Mouse (Mus musculus): ENCODE results near the gene Ntf3. TPM values are rescaled to one million over a fixed set of nuclear protein-coding genes. Genes with fewer than 3 reads are reported as not detected.

Ntf3 gene
- polyA plus RNA-seq, 1 experiment from 2014 or later: 4.7 TPM

- ATAC-seq: no peak
Measured at GRCm38 (mm10) chr6:126057706-126058105, 109.0 kb downstream of the Ntf3 start.

GRCm38 (mm10) chr6:126053136-126053535 lies 113.6 kb downstream of the Ntf3 start:
- Histone ChIP-seq H3K27me3 (replicated peaks; ENCODE audit: control insufficient read depth, insufficient read depth, low read length) (no peaks in the 10 kb centered on the region), H3K4me2 (ENCODE audit: low read length) (no peak overlapping the region), H3K36me3 (ENCODE audit: control insufficient read depth, insufficient read depth) (no peaks in the 10 kb centered on the region), H3K9me3 (ENCODE audit: control insufficient read depth, low read length) (no peaks in the 10 kb centered on the region), H3K4me1 (replicated peaks; ENCODE audit: control insufficient read depth, insufficient read depth, low read length) (no peaks in the 10 kb centered on the region), H3K9ac (replicated peaks; ENCODE audit: low read depth, low read length) (no peak overlapping the region), H3K4me3 (replicated peaks; ENCODE audit: low read length) (no peak overlapping the region), H3K27ac (ENCODE audit: low read length) (no peak overlapping the region)
- ATAC-seq: no peak
- WGBS: 90% methylated on average over 5 of the region's 5 CpGs

More at GRCm38 (mm10) chr6:126057706-126058105, 109.0 kb downstream of the Ntf3 start:
- Histone ChIP-seq H3K4me1 (replicated peaks; ENCODE audit: control insufficient read depth, insufficient read depth, low read length) (no peaks in the 10 kb centered on the region), H3K36me3 (ENCODE audit: control insufficient read depth, insufficient read depth) (no peaks in the 10 kb centered on the region), H3K27me3 (replicated peaks; ENCODE audit: control insufficient read depth, insufficient read depth, low read length) (no peaks in the 10 kb centered on the region), H3K4me3 (replicated peaks; ENCODE audit: low read length) (no peak overlapping the region), H3K9ac (replicated peaks; ENCODE audit: low read depth, low read length) (no peak overlapping the region), H3K9me3 (ENCODE audit: control insufficient read depth, low read length) (no peaks in the 10 kb centered on the region), H3K4me2 (ENCODE audit: low read length) (no peak overlapping the region), H3K27ac (ENCODE audit: low read length) (no peak overlapping the region)
- WGBS: 85% methylated on average over 3 of the region's 3 CpGs

All from forebrain, embryonic 16.5 days (tissue).